Mouse (Mus musculus): Measurements from ENCODE around the gene 1700067K01Rik.
"Not testable (repeated sequence)": the region's sequence is repeated elsewhere in the genome, so short reads cannot be mapped to it uniquely, and the experiment has no call there.

The 1700067K01Rik gene

DNA sequence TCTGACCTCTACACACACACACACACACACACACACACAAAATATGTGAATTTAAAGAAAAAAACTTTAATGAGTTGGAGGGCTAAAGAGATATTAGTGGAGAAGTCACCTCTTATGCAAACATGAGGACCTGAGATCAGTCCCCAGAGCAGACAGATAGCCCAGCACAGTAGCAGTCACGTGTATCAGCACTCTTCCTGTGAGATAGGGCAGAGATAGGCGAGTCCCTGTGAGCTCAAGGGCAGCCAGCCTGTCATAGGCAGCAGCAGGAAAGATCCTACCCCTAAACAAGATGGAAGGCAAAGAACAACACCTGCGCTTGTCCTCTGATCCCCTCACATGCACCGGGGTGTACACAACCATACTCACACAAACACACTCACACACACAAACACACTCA is 18.9 kb upstream of the 1700067K01Rik start:
- no peak for DNase-seq (ENCODE audit: low read depth, low spot score)

DNA sequence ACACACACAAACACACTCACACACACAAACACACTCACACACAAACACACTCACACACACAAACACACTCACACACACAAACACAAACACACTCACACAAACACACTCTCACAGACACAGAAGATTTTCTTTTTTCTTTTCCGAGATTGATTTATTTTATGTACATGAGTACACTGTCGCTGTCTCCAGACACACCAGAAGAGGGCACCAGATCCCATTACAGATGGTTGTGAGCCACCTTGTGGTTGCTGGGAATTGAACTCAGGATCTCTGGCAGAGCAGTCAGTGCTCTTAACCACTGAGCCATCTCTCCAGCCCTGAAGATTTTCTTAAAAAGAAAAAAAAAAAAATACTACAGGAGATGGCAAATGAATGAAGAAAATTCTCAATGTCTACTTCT is 18.1 kb upstream of the 1700067K01Rik start:
- not testable (repeated sequence) for DNase-seq (ENCODE audit: low read depth, low spot score)

DNA sequence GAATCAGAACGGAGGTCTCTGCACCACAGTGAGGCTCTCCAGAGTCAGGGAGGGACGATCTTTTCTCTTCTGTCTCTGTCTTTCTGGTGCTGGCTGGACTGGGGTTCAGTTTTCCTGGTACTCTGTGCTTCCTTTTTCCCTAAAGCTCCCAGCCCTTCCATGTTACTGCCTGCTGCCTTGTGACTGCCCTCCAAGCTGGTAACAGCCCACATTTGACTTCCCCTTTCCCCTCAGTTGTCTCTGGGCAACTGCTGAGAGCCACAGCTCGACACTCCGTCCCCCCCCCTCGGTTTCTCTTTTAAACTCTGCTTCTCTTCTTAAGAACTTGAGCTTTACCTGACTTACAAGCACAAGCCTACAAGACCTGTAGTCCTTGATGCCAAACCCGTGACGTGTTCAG is 12.1 kb upstream of the 1700067K01Rik start:
- no peak for DNase-seq (ENCODE audit: low read depth, low spot score)

DNA sequence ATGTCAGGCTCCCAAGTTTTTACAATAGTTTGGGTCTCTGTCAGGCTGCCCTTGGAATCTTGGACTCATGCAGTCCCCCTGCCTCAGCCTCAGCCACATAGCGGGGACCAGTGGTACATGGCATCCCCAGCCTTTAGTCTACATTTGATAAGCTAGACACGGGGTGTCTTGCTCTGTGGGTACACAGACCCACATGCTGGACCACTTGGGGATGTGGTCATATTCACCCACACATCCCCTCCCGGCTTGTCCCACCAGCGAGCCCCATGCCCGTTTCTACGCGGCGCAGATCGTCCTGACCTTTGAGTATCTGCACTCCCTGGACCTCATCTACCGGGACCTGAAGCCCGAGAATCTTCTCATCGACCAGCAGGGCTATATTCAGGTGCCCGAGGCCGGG is 11.1 kb upstream of the 1700067K01Rik start:
- no peak for DNase-seq (ENCODE audit: low read depth, low spot score)

DNA sequence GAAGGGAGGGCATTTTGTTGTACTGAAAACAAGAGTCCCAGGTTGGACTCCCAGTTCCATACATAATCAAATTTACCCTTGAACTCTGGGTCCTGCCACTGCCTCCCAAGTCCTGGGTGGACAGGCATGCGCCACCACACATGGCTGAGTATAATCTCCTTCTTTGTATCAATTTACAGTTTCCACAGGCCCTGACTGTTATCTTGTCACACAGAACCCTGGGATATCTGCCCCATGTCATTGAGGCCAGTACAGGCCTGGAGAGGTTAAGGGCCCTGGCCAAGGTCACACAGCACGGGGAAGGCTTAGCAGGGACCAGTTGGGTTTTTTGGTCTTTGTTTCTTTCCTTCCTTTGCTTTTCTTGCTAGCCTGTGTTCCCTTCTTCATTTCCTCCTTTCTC is 8.8 kb upstream of the 1700067K01Rik start:
- no peak for DNase-seq (ENCODE audit: low read depth, low spot score)

DNA sequence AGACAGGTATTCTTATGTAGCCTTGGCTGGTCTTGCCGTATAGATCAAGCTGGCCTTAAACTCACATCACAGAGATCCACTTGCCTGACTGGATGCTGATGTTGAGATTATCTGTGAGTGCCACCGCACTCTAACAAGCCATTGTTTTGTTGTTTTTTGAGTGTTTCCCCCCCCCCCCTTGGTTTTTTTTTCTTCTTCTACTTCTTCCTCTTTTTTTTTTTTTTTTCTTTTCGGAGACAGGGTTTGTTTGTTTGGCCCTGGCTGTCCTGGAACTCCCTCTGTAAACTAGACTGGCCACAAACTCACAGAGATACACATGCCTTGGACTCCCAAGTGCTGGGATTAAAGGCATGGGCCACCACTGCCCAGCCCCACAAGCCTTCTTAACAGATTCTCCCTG is 7.3 kb upstream of the 1700067K01Rik start:
- no peak for DNase-seq (ENCODE audit: low read depth, low spot score)

DNA sequence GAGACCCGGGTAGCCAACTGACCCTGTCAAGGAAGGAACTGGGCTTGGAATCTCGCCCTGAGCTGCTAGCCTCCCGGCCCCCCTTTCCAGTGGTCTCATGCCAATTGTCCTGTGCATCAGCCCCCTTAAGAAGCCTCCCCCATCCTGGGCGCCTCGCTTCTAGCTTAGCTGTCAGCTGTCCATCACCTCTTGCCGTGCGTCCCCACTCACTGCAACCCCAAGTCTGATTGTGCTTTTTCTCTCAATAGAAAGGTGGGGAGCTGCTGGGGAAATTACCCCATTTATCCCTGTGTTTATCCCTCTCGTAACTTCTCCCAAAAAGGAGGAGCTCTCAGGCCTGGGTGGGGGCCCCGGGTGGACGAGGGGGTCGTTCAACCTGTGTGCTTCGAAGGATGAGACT is 5.3 kb upstream of the 1700067K01Rik start:
- no peak for DNase-seq (ENCODE audit: low read depth, low spot score)

DNA sequence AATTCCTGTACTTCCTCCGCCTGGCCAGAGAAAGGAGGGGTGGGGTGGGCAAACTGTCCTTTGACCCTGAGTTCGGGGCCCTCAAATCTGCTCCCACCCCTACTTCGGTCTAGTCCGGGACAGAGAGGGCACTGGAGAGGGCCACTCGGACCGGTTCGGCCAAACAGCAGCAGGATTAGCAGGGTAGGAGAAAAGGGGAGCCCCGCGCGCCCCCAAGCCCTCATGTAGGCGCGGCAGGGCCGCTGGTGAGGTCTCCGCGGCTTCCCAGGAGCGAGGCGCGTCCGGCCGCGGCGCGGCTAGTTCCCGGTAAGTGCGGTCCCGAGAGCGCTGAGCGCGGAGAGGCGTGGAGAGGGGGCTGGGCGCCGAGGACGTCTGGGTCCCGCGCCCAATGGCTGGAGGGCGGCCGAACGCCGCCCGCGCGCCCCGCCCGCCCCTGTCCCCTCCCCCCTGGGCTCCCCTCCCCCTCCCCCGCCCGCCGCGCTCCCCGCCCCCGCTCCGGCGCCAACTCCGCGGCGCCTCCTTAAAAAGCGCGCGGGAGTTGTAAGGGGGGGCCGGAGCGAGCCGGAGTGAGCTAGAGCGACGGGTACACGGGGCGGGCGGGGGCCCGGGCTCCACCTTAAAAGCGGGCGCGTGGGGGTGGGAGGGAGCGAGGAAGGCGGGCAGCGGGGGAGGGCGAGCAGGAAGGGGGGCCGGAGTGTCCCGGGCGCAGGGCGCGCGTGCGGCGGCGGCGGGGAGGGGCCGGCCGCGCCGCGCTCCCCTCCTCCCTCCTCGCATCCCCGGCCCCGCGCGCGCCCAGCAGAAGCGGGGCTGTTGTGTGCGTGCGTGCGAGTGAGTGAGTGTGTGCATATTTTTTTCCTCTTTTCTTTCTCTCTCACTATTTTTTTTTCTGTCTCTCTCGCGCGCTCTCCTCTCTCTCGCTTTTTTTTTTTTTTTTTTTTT is 4.5 kb upstream of the 1700067K01Rik start:
- DNase-seq (ENCODE audit: low read depth, low spot score), result peak; percentile 54

DNA sequence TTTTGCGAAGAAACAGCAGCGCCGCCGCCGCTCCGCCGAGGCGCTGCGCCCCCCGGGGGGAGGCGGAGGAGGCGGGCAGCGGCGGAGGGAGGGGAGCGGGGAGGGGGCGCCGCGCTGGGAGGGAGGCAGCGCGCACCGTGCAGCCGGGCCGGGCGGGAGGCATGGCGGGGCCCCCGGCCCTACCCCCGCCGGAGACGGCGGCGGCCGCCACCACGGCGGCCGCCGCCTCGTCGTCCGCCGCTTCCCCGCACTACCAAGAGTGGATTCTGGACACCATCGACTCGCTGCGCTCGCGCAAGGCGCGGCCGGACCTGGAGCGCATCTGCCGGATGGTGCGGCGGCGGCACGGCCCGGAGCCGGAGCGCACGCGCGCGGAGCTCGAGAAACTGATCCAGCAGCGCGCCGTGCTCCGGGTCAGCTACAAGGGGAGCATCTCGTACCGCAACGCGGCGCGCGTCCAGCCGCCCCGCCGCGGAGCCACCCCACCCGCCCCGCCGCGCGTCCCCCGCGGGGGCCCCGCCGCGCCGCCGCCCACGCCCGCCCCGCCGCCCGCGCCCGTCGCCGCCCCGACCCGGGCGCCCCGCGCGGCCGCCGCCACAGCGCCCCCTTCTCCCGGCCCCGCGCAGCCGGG is 3.7 kb upstream of the 1700067K01Rik start, which contains the start of gene Samd1:
Gene Samd1 (plus strand): TSS at position 162 of the 631 bp plus-strand sequence.
- DNase-seq (ENCODE audit: low read depth, low spot score), result no peak

DNA sequence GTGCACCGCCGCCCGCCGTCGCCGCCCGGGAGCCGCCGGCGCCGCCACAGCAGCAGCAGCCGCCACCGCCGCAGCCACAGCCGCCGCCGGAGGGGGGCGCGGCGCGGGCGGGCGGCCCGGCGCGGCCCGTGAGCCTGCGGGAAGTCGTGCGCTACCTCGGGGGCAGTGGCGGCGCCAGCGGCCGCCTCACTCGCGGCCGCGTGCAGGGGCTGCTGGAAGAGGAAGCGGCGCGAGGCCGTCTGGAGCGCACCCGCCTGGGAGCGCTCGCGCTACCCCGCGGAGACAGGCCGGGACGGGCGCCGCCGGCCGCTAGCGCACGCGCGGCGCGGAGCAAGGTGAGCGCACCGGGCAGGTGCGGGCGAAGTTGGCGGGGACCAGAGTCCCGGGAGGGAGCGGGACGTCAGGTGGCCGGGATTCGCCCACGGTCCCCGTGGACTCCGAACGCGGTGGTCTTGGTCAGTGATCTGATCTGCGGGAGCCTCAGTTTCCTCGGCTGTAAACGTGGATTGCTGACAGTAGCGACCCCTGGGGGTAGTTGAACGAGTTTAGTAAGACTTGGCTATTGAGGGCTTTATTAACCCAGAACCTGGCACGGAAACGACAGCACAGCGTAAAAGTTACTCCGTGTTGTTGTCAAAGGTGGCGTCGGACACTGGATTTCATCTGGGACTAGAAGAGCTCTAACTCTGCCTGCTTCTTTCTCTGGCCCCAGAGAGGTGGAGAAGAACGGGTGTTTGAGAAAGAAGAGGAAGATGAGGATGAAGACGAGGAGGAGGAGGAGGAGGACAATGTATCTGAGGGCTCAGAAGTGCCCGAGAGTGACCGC is 2.9 kb upstream of the 1700067K01Rik start:
- no peak for DNase-seq (ENCODE audit: low read depth, low spot score)

DNA sequence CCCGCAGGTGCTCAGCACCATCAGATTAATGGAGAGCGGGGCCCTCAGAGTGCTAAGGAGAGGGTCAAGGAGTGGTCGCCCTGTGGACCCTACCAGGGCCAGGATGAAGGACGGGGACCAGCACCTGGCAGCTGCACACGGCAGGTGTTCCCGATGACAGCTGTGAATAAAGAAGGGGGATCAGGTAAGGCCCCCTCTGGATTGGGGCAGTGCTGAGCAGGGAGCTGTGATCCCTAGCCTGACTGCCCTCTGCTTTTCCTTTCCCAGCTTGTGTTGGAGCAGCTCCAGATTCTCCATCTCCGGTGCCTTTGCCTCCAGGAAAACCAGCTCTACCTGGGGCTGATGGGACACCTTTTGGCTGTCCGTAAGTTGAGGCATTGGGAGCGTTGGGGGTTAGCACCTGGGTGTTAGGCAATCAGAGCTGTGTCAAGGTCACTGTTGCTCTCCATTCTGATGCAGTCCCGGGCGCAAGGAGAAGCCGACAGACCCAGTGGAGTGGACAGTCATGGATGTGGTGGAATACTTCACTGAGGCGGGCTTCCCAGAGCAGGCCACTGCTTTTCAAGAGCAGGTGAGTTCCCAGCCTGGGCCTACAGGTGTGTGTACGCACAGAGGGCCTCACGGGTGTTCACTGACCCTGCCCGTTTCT is 2.1 kb upstream of the 1700067K01Rik start:
- no peak for DNase-seq (ENCODE audit: low read depth, low spot score)

DNA sequence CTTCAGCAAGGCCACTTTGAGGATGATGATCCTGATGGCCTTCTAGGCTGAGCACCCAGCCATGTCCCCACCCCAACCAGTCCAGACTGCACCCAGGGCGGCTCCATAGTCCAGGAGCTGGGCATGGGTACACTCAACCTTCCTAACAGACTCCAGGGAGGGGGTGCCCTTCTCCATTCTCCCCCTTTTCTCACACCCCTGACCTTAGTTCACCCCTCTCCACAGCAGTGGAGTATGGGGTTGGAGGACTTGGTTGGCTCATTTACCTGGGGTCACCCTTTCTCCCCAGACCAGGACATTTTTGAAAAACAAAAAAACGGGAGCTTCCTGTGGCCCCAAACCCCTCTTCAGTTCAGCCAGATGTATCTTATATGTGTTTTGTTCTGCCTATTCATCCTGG is 1.5 kb upstream of the 1700067K01Rik start:
- no peak for DNase-seq (ENCODE audit: low read depth, low spot score)

DNA sequence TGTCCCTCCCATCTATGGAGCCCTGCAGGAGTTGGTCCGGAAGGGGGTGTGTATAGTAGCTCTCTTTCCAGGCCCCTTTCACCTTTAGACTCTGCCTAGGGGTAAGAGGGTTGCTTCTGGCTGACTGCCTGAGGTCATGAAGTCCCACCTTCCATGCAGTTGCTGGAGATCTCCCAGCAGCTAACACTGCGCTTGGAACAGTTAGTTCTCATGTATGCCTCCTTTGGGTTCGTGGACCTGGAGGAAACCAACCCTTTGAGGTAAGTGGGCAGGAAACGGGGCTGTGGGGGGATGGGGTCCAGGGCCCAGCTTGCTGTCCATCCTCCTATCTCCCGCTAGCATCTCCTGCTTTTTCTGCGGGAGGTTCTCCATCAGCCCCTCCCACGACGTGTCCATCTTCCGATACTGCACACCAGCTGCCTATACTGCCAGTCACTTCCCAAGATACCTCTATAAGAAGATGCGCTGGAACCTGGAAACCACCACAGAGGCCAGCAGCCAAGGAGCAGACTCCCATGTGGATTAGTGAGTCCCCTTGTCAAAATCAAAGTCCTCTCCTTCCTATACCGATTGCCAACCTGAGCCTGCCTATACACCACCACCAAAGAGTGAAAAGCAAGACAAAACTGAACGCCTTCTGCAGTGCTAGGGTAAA is 1.8 kb downstream of the 1700067K01Rik start:
- no peak for DNase-seq (ENCODE audit: low read depth, low spot score)

DNA sequence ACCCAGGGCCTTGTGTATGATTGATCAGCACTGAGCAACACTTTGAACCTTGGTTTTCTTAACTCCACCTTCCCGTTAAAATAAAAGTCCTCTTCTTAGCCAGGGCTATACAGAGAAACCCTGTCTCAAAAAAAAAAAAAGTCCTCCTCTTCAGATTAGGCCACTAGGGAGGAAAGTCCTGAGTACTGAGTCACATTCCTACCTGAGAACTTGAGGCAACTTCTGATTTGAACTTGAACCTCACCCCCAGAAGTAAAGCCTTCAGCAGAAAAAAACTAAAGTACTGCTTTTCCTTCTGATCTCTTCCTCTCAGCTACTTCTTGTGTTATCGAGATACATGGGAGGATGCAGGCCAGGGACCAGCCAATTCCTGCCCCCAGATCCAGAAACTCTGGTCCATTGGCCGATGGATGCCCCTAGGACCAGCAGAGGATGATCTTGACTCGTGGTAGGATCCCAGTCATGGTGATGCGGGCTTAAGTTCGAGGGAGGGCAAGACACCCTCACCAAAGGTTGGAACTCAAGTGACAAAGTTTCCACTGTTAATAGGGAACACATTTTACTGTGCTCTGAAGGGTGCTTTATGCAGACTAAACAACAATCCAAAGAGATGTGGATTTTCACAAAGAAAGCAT is 2.4 kb downstream of the 1700067K01Rik start:
- no peak for DNase-seq (ENCODE audit: low read depth, low spot score)

DNA sequence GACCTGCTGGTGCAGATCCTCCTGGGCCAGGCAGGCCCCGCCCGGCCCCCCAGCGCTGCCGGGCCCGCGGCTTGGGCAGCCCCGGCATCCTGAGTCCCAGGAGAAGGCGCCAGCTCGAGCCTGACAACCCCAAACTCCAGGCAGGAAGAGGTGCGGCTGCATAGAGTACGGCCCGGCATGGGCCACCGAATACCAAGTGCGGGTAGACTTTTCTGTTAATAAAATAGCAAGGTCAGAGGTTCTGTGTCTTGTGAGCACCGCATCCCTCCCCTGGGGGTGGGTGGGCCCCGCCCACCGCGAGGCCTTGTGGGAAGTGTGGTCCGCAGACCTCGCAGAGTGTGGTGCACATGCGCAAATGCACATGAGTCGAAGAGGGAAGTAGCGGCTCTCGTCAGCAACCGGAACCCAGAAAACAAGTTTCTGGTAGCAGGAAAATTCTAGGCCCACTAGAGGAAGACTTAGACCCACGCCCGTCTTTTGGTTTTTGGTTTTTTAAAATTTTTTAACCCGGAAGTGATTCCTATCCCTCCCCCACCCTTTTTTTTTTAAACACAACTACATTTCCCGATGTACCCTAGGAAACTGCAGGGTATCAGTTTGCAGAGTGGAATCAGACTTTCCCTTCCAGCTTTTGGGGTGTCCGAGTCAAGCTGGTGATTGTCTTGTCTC is 3.4 kb downstream of the 1700067K01Rik start:
- DNase-seq (ENCODE audit: low read depth, low spot score), result peak; percentile 73

DNA sequence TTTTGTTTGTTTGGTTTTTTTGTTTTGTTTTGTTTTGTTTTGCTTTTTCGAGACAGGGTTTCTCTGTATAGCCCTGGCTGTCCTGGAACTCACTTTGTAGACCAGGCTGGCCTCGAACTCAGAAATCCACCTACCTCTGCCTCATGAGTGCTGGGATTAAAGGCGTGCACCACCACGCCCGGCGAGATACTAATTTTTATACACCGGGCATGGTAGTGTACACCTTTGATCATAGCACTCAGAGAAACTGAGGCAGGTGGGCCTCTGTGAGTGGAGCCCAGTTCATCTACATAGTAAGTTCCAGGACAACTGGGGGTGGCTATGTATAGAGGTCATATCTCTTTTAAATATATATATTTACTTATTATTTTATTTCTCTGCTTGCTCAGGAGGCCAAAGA is 4.2 kb downstream of the 1700067K01Rik start:
- DNase-seq (ENCODE audit: low read depth, low spot score), result not testable (repeated sequence)

DNA sequence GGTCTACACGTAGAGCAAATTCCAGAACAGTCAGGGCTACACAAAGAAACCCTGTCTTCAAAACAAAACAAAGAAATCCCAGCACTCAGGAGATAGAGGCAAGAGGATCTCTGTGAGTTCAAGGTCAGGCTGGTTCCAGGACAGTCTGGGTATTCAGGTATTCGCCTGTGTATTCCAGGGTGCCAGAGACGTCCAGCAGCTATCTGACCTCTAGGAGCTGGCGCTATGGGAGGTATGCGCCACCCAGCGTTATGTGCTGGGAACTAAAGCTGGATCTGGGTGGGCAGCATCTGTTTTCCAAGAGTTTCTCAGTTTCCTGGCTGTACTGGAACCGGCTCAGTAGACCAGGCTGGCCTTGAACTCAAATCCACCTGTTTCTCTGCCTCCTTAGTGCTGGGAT is 7.1 kb downstream of the 1700067K01Rik start:
- no peak for DNase-seq (ENCODE audit: low read depth, low spot score)

DNA sequence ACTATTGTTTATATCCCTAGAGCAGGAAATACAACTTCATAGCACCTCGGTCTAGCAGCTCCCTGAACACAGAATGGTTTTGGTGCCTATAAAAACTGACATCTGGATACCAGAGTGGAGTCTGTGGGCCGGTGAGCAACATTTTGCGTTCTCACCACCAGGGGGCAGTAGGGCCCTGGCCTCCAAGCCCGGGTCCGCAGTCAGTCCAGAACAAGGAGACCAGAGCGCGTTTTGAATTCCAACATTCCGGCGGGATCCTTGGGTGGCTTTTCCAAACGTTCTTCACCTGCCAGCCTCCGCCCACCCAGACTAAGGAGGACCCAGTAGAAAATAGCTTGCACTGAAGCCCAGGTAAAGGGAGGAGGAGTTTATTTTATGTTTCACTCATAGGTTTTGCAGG is 8.6 kb downstream of the 1700067K01Rik start:
- peak; percentile 63 for DNase-seq (ENCODE audit: low read depth, low spot score)

DNA sequence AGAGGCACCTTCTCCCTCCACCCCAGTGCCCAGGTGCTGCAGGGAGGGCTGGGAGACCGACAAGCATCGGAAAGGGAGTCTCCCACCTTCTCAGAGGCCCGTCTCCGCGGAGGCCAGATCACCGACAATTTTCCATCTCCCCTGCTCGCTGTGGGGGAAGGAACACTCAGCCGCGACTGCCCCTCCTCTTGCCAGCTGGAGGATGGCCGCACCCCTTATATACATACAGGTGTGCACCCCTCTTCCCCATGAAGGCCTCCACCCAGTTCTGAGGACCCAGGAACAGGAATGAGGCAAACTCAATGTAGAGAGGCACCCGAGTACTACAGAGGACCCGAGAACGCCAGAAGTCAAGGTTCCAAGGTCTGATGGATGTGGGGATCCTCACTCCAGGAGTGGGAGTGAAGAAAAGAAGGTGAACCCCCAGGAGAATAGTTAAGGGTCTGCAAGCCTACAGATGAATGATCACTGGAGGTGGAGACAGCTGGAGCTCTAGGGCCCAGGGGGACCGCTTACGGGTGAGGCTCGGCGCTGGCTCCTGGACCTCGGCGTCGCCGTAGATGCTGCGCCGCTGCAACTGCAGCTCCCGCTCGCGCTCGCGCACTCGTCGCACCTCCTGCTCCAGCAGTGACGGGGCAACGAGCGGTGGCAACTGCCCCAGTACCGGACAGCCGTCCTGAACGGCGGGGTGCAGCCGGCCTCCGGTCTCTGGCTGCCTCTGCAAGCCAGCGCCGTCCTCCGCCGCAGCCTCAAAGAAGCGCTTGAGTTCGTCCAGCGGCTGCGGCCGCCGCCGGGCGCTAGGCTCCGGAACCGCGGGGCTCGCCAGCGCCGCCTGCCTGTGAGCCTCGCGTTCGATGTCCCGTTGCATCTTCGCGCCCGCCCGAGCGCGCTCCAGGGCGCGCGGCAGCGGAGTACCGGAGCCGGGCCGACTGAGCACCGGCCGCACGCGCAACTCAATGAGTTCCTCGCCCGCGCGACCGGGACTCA is 9.6 kb downstream of the 1700067K01Rik start:
- no peak for DNase-seq (ENCODE audit: low read depth, low spot score)

Data from retina, adult 2 months (tissue).